Comparison of ENCODE assay signal across 22 mouse cellular contexts in genomic region chr16:57353932-57354331, GRCm38 (mm10). TPM values are rescaled to one million over a fixed set of nuclear protein-coding genes. Genes with fewer than 3 reads are reported as not detected.
DNase-seq lines count a peak whose midpoint lies in the region; ATAC-seq and TF ChIP-seq lines count a peak whose summit lies in the region.
"Had no signal": no experiment of that assay in that cellular context is flagged by ENCODE, and none has a peak within 500 bp of the region (broad histone marks: within the 10 kb centered on the region; RNA-seq: fewer than 3 reads in every experiment).

No protein-coding gene starts in this region.

- peak overlapping the region; percentile 16; the same call in 1 of the 2 replicates for H3K4me2 ChIP-seq in heart, embryonic 11.5 days
- H3K4me2 ChIP-seq in heart, embryonic 13.5 days = peak overlapping the region; percentile 62
- peak overlapping the region; percentile 69 for H3K4me2 ChIP-seq in heart, postnatal 0 days (ENCODE audit: low read depth, low read length)
- H3K4me2 ChIP-seq: forebrain, embryonic 13.5 days; hindbrain, embryonic 12.5 days; liver, embryonic 15.5 days; lung, embryonic 15.5 days; midbrain, embryonic 13.5 days had no signal

- H3K9ac ChIP-seq in heart, embryonic 11.5 days (ENCODE audit: low read depth, low read length) = no peak overlapping the region
- H3K9ac ChIP-seq in heart, embryonic 13.5 days = peak overlapping the region; percentile 73; the same call in 1 of the 2 replicates
- H3K9ac ChIP-seq in heart, postnatal 0 days (replicated peaks; ENCODE audit: low read depth, low read length) = peak overlapping the region; percentile 63; the same call in 1 of the 2 replicates
- H3K9ac ChIP-seq: forebrain, embryonic 13.5 days; hindbrain, embryonic 12.5 days; liver, embryonic 15.5 days; lung, embryonic 15.5 days; midbrain, embryonic 13.5 days had no signal

- DNase-seq in gastrocnemius, adult 2 months = peak; percentile 62
- DNase-seq in gastrocnemius, postnatal 14 days = no peak
- no peak for DNase-seq in heart, postnatal 4 days
- DNase-seq in heart, postnatal 0 days (ENCODE audit: low spot score) = peak; percentile 54
- DNase-seq in embryo, embryonic 10.5 days (ENCODE audit: low spot score) = no peak
- DNase-seq: cerebellum, adult 18-20 months; cerebellum, postnatal 14 days; kidney, adult 18-20 months; liver; lung, postnatal 36 days; right cerebral cortex, postnatal 25 days; thymus, postnatal 14 days had no signal

- peaks cover 25% of the 10 kb centered on the region for H3K4me1 ChIP-seq in heart, embryonic 11.5 days (ENCODE audit: control insufficient read depth, insufficient read depth, low read length)
- H3K4me1 ChIP-seq in heart, embryonic 13.5 days = peaks cover 63% of the 10 kb centered on the region
- H3K4me1 ChIP-seq in heart, postnatal 0 days (ENCODE audit: control insufficient read depth, insufficient read depth) = 0 out of 2 replicates have a peak, but pooled peaks cover 17% of the 10 kb centered on the region
- H3K4me1 ChIP-seq: liver, embryonic 15.5 days; lung, embryonic 15.5 days had no signal

- no peak for TF ChIP-seq EP300 in heart, postnatal 0 days (IDR thresholded peaks at IDR 0.05; ENCODE audit: low read depth)

- H3K36me3 ChIP-seq in heart, embryonic 11.5 days (ENCODE audit: control insufficient read depth, insufficient read depth, low read length) = no peaks in the 10 kb centered on the region
- H3K36me3 ChIP-seq in heart, embryonic 13.5 days = no peaks in the 10 kb centered on the region
- H3K36me3 ChIP-seq in heart, postnatal 0 days (replicated peaks; ENCODE audit: control insufficient read depth, insufficient read depth, low read length) = no peaks in the 10 kb centered on the region; the same call in 1 of the 2 replicates
- H3K36me3 ChIP-seq: hindbrain, embryonic 12.5 days; liver, embryonic 15.5 days; lung, embryonic 15.5 days; midbrain, embryonic 13.5 days had no signal

- H3K9me3 ChIP-seq in heart, embryonic 11.5 days (replicated peaks; ENCODE audit: control insufficient read depth, low read length) = no peaks in the 10 kb centered on the region
- no peaks in the 10 kb centered on the region for H3K9me3 ChIP-seq in heart, embryonic 13.5 days
- no peaks in the 10 kb centered on the region for H3K9me3 ChIP-seq in heart, postnatal 0 days (replicated peaks; ENCODE audit: control insufficient read depth, low read length)
- H3K9me3 ChIP-seq: forebrain, embryonic 13.5 days; hindbrain, embryonic 12.5 days; liver, embryonic 15.5 days; lung, embryonic 15.5 days; megakaryocyte, embryonic 14.5 days; midbrain, embryonic 13.5 days had no signal

- no peak for TF ChIP-seq CTCF in gastrocnemius, adult 2 months (IDR thresholded peaks at IDR 0.05)
- TF ChIP-seq CTCF in heart, postnatal 0 days (IDR thresholded peaks at IDR 0.05; ENCODE audit: low read depth) = no peak

- peak overlapping the region; percentile 72 for H3K4me3 ChIP-seq in gastrocnemius, adult 2 months
- H3K4me3 ChIP-seq in heart, embryonic 11.5 days (ENCODE audit: low read depth, low read length) = no peak overlapping the region
- peak overlapping the region; percentile 29 for H3K4me3 ChIP-seq in heart, embryonic 13.5 days
- H3K4me3 ChIP-seq in heart, postnatal 0 days (ENCODE audit: low read depth, low read length) = peak overlapping the region; percentile 47
- H3K4me3 ChIP-seq: forebrain, embryonic 13.5 days; hindbrain, embryonic 12.5 days; left cerebral cortex, adult 2 months; liver, embryonic 15.5 days; lung, embryonic 15.5 days; megakaryocyte, embryonic 14.5 days; midbrain, embryonic 13.5 days had no signal

- H3K27ac ChIP-seq in gastrocnemius, adult 2 months = peak overlapping the region; percentile 97
- H3K27ac ChIP-seq in heart, embryonic 11.5 days (ENCODE audit: low read depth, low read length) = peak overlapping the region; percentile 29; the same call in 1 of the 2 replicates
- peak overlapping the region; percentile 85 for H3K27ac ChIP-seq in heart, embryonic 13.5 days (replicated peaks)
- peak overlapping the region; percentile 94 for H3K27ac ChIP-seq in heart, postnatal 0 days (ENCODE audit: low read depth)
- H3K27ac ChIP-seq: forebrain, embryonic 13.5 days; hindbrain, embryonic 12.5 days; liver, embryonic 15.5 days; lung, embryonic 15.5 days; midbrain, embryonic 13.5 days had no signal

- 58% methylated on average over 6 of the region's 6 CpGs for whole genome bisulfite sequencing in heart, embryonic 11.5 days (ENCODE audit: insufficient replicate concordance)
- 46% methylated on average over 6 of the region's 6 CpGs for WGBS in heart, embryonic 13.5 days
- 36% methylated on average over 6 of the region's 6 CpGs for WGBS in heart, postnatal 0 days

- no peaks in the 10 kb centered on the region for H3K27me3 ChIP-seq in heart, embryonic 11.5 days (ENCODE audit: control insufficient read depth, insufficient read depth, low read length)
- H3K27me3 ChIP-seq in heart, embryonic 13.5 days (replicated peaks) = no peaks in the 10 kb centered on the region
- no peaks in the 10 kb centered on the region for H3K27me3 ChIP-seq in heart, postnatal 0 days (ENCODE audit: control insufficient read depth, insufficient read depth, low read length)
- H3K27me3 ChIP-seq: forebrain, embryonic 13.5 days; hindbrain, embryonic 12.5 days; liver, embryonic 15.5 days; lung, embryonic 15.5 days; megakaryocyte, embryonic 14.5 days; midbrain, embryonic 13.5 days had no signal

- intact Hi-C loops in gastrocnemius, adult 2 months (cut with DNase I) = loop anchor here (10.0 kb wide), 1 partner anchor 121 kb away; no protein-coding TSS in a partner anchor
- intact Hi-C loops in gastrocnemius, postnatal 14 days (cut with DNase I; ENCODE audit: low total_unique reads) = no loop called here

- ATAC-seq in heart, embryonic 11.5 days (replicated peaks; ENCODE audit: insufficient number of reproducible peaks, low FRiP score, low TSS enrichment) = no peak
- no peak for ATAC-seq in heart, embryonic 13.5 days (ENCODE audit: extremely low read depth, insufficient number of reproducible peaks, low FRiP score, low TSS enrichment)
- ATAC-seq in heart, postnatal 0 days (ENCODE audit: insufficient read depth, low read depth) = peak; percentile 73
- ATAC-seq: forebrain, embryonic 13.5 days; inflammation-experienced regulatory T-cells, adult 6 months; midbrain, embryonic 13.5 days had no signal

RNA-seq across cellular contexts. Expression of gene Filip1l, which starts 1.0 kb away (rescaled TPM):
- 10 to 100 TPM; 37.5 to 67.0 TPM for total RNA-seq in gastrocnemius, adult 2 months (2021)
- 10 to 100 TPM; 44.5 to 46.5 TPM for total RNA-seq in gastrocnemius, postnatal 14 days (2021)
- 26.0 and 26.8 TPM in 2 replicates for polyA plus RNA-seq in heart, embryonic 11.5 days (2014; fragmentation: Nextera tagmentation; extraction: Ambion mirVana)
- total RNA-seq in heart, postnatal 4 days (2021) = 10 to 100 TPM; 61.2 to 63.6 TPM
- polyA plus RNA-seq in heart, embryonic 13.5 days (2015; fragmentation: Nextera tagmentation; extraction: Ambion mirVana) = 19.3 and 21.0 TPM in 2 replicates
- total RNA-seq in heart, postnatal 0 days (2014; rRNA removed; ENCODE audit: low replicate concordance) = 14.1 and 18.2 TPM in 2 replicates
- 23.8 and 26.0 TPM in 2 replicates for polyA plus RNA-seq in heart, postnatal 0 days (2015; fragmentation: Nextera tagmentation; extraction: Ambion mirVana)

Comparison
In these comparisons a context has a peak if more than half of its experiments do, and no peak if none do; other contexts are left out.
1. DNase-seq: peak in gastrocnemius, adult 2 months (single experiment) and heart, postnatal 0 days (single experiment); none in gastrocnemius, postnatal 14 days (single experiment), heart, postnatal 4 days (single experiment) and embryo, embryonic 10.5 days (single experiment).
2. H3K27ac ChIP-seq: peak in every context shown above with its lines; median percentile 97 in gastrocnemius, adult 2 months; 94 in heart, postnatal 0 days; 85 in heart, embryonic 13.5 days; 29 in heart, embryonic 11.5 days.
3. H3K4me2 ChIP-seq: peak in every context shown above with its lines; median percentile 69 in heart, postnatal 0 days; 62 in heart, embryonic 13.5 days; 16 in heart, embryonic 11.5 days.